Mouse (Mus musculus) T-cell, adult 2 months (primary cell): ENCODE measurements around the gene Aspdh.

ENCODE experiments used
- DNase-seq: peaks from one replicate; pipeline ENCODE4 v3.0.0; 2022; ENCODE audit warnings: low spot score

Aspdh gene

DNA sequence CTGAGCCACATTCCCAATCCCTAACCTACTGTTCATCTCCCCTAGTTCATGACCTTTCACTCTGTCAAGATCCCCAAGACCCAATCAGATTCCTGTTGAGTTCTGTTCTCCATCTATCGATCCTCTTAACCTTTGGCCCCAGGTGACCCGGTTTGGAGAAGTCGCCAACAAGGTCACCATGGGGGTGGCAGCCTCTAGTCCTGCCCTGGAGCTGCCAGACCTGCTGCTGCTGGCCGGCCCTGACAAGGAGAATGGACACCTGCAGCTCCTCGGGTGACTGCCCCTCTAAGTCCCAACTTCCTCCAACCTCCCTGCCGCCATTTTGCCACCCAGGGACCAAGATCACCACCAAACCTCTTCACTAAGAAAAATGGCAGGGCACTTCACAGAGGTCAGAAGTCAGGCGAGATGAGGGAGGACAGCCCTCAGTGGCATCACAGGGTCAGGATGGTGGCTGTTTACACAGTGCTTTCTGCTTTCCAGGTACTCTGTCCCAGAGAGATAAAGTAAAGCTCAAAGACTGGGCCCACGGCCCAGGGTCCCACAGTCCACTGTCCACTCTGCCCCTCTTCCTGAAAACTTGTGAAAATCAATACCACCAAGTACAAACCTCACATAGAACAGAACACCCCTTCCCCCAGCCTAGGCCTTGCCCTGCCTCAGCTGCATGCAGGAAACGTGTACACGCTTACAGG lies 32.3 kb downstream of the Aspdh start:
- DNase-seq: no peak

- DNase-seq: no peak
Measured at GRCm38 (mm10) chr7:44498922-44499321, 33.7 kb downstream of the Aspdh start.

GRCm38 (mm10) chr7:44500046-44500445 lies 34.9 kb downstream of the Aspdh start:
- no peak for DNase-seq

DNA sequence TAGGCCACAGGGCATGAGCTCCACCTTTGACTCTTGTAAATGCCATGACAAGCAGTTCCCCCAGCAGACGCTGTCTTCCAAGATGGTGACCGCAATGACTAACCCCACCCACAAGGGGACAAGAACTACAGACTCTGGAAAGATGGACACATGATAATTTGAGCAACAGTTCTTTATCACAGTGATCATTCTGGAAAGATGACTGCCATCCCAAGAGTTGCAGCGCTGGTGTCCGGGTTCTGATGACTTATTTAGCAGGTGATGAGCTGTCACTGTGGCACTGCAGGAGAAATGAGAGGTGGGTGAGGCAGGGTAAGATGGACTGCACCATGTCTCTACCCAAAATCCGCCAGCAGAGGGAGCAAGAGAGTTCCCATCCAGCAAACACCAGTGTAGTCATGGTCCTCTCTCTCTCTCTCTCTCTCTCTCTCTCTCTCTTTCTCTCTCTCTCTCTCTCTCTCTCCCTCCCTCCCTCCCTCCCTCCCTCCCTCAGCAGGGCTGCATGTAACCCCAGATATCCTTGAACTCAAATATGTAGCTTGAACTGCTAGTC lies 36.4 kb downstream of the Aspdh start:
- DNase-seq: peak; percentile 71

GRCm38 (mm10) chr7:44507491-44507890 lies 42.3 kb downstream of the Aspdh start:
- no peak for DNase-seq
